Mouse (Mus musculus) testis, adult 2 months (tissue): ENCODE measurements around the gene Gm20388.

Experiments
- CTCF ChIP-seq: fragments of 200-500 bp; IDR thresholded peaks from 2 replicates; pipeline ENCODE4 v1.5.1; 2012; ENCODE audit warnings: low read depth, mild to moderate bottlenecking, inconsistent platforms, low read length, moderate library complexity; ENCODE audit not compliant: control insufficient read depth, insufficient read depth, insufficient replicate concordance
- POLR2A ChIP-seq: fragments of 200-500 bp; IDR thresholded peaks from 2 replicates; pipeline ENCODE4 v1.6.1; 2012; ENCODE audit warnings: low read depth, mild to moderate bottlenecking, inconsistent platforms, low read length, moderate library complexity; ENCODE audit not compliant: control insufficient read depth

DNA sequence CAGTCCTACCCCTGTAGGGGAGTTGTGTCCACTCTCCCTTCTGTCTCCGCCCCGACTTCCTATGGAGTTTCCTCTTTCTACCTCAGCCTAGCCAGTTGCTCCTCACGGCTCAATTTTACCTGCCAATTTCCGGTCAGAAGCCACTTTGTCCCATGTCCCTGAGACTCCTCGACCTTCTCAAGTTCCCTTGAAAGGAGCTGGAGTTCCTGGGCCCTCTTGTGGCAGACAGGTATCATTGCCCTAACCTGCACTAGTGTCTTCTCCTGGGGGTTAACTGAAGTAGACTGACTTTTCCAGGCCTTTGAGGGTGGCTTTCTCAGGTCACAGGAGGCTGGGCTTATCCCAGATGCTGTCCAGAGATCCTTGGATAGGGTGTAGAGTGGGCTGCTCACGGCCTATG, 897.1 kb downstream of the Gm20388 start:
- TF ChIP-seq CTCF (peak; percentile 24; the same call in 1 of the 2 replicates), POLR2A (no peak)
